Mouse (Mus musculus): ENCODE data around the gene Ddah1.

- TF ChIP-seq CTCF (IDR thresholded peaks at IDR 0.05; ENCODE audit: borderline replicate concordance, extremely low read depth, insufficient read depth, insufficient read length) (no peak), POLR2A (IDR thresholded peaks at IDR 0.05; ENCODE audit: borderline replicate concordance, extremely low read depth, insufficient read depth, insufficient read length, poor library complexity, severe bottlenecking) (no peak)
These were observed 31.8 kb downstream of the Ddah1 start for GRCm38 (mm10) chr3:145790233-145790632.

Data from brain, embryonic 14.5 days (tissue).